Mouse (Mus musculus): ENCODE results near the gene Sdc4. TPM values are rescaled to one million over a fixed set of nuclear protein-coding genes. Genes with fewer than 3 reads are reported as not detected.
A peak's percentile ranks its signal among the peaks of the same experiment; 100 is the strongest.

Sdc4 gene
- total and polyA plus RNA-seq, 3 experiments: not detected

DNA sequence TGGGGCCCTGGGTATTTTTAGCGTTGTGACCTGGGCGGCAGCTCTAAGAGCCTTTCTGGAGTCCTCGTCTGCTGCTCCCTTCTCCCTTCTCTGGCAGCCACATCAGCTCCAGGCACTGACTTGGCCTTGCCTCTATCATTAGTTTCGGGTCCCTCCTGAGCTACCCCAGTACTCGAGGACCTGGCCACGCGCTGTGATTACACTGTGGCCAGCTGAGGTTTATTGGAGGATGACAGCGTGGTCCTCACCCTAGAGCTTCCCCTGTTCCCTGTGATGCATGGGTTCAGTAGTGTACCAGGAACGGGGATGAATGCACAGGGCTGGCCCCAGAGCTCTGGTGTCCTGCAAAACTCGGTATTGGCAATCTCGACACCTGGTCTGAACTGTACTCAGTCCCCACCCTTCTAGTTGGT lies 43.4 kb upstream of the Sdc4 start:
- H3K79me2 ChIP-seq (ENCODE audit: control insufficient read depth, insufficient read depth, low read length, poor library complexity): peaks cover 4% of the 10 kb centered on the region; the same call in 1 of the 2 replicates
- H3K9ac ChIP-seq (ENCODE audit: control insufficient read depth, low read depth, low read length, poor library complexity, severe bottlenecking): no peak overlapping the region; the same call in 1 of the 2 replicates
- no peaks in the 10 kb centered on the region for H3K9me3 ChIP-seq (replicated peaks; ENCODE audit: insufficient read depth, low read length)
- no peak overlapping the region for H3K27ac ChIP-seq (ENCODE audit: control insufficient read depth, low read depth, low read length)
- no peaks in the 10 kb centered on the region for H3K27me3 ChIP-seq (ENCODE audit: control insufficient read depth in 1 of 2, insufficient read depth in 2 of 2, low read length in 2 of 2)
- H3K36me3 ChIP-seq (ENCODE audit: control insufficient read depth in 1 of 2, insufficient read depth in 2 of 2, low read length in 2 of 2): peaks cover 3 to 4% of the 10 kb centered on the region in 2 experiments
- TF ChIP-seq SMC3 (IDR thresholded peaks at IDR 0.05; ENCODE audit: low read depth, low read length): no peak
- TF ChIP-seq TAL1 (IDR thresholded peaks at IDR 0.05; ENCODE audit: low read length): no peak
- no peak for TF ChIP-seq ETS1 (IDR thresholded peaks at IDR 0.05; ENCODE audit: low read depth, low read length)
- no peak for TF ChIP-seq MYB (IDR thresholded peaks at IDR 0.05; ENCODE audit: low read depth, low read length)
- TF ChIP-seq GATA1 (IDR thresholded peaks at IDR 0.05; ENCODE audit: low read depth, low read length): no peak
- no peak for TF ChIP-seq CTCF (IDR thresholded peaks at IDR 0.05 in 2 of 3, conservative IDR thresholded peaks at IDR 0.05 in 1 of 3; ENCODE audit: control insufficient read depth in 1 of 3, insufficient read depth in 1 of 3, low read depth in 2 of 3, low read length in 3 of 3, poor library complexity in 1 of 3, severe bottlenecking in 1 of 3)
- TF ChIP-seq TBP (IDR thresholded peaks at IDR 0.05; ENCODE audit: low read depth, low read length): no peak
- no peak for TF ChIP-seq RAD21 (IDR thresholded peaks at IDR 0.05; ENCODE audit: low read depth, low read length)
- no peak for TF ChIP-seq MAX (IDR thresholded peaks at IDR 0.05; ENCODE audit: low read length)
- TF ChIP-seq USF1 (IDR thresholded peaks at IDR 0.05; ENCODE audit: low read depth, low read length): no peak
- TF ChIP-seq MAFK (IDR thresholded peaks at IDR 0.05; ENCODE audit: borderline replicate concordance, low read depth, low read length): no peak
- TF ChIP-seq MXI1 (IDR thresholded peaks at IDR 0.05; ENCODE audit: low read depth, low read length): no peak
- no peak for TF ChIP-seq KAT2A (conservative IDR thresholded peaks at IDR 0.05; ENCODE audit: low read depth, low read length)
- no peak for TF ChIP-seq ELF1 (IDR thresholded peaks at IDR 0.05; ENCODE audit: low read depth, low read length)
- no peak for TF ChIP-seq SIN3A (IDR thresholded peaks at IDR 0.05; ENCODE audit: low read length)
- TF ChIP-seq NRF1 (IDR thresholded peaks at IDR 0.05; ENCODE audit: insufficient read depth, low read depth, low read length, poor library complexity, severe bottlenecking): no peak
- no peak for TF ChIP-seq BHLHE40 (IDR thresholded peaks at IDR 0.05; ENCODE audit: borderline replicate concordance, low read depth, low read length)
- TF ChIP-seq ZNF384 (IDR thresholded peaks at IDR 0.05; ENCODE audit: low read depth, low read length): no peak
- TF ChIP-seq UBTF (IDR thresholded peaks at IDR 0.05; ENCODE audit: borderline replicate concordance, insufficient read depth, low read depth, low read length): no peak
- no peak for TF ChIP-seq TCF12 (IDR thresholded peaks at IDR 0.05; ENCODE audit: low read depth, low read length)
- peak overlapping the region; percentile 76 to 86; a peak in 3 of 4 replicates for H3K4me3 ChIP-seq (ENCODE audit: control insufficient read depth in 1 of 2, insufficient read depth in 1 of 2, low read depth in 2 of 2, low read length in 2 of 2)
- peaks cover 4 to 10% of the 10 kb centered on the region in 2 experiments; a peak in 3 of 4 replicates for H3K4me1 ChIP-seq (ENCODE audit: control insufficient read depth in 1 of 2, insufficient read depth in 2 of 2, low read length in 2 of 2)
- DNase-seq (ENCODE audit: low read depth, low spot score): no peak

All from MEL (cell line).